Mouse (Mus musculus): ENCODE results near the gene Hmga2. TPM values are rescaled to one million over a fixed set of nuclear protein-coding genes. Genes with fewer than 3 reads are reported as not detected.

The Hmga2 gene
- polyA plus RNA-seq, 1 experiment from 2014 or later = 0.45 TPM

DNA sequence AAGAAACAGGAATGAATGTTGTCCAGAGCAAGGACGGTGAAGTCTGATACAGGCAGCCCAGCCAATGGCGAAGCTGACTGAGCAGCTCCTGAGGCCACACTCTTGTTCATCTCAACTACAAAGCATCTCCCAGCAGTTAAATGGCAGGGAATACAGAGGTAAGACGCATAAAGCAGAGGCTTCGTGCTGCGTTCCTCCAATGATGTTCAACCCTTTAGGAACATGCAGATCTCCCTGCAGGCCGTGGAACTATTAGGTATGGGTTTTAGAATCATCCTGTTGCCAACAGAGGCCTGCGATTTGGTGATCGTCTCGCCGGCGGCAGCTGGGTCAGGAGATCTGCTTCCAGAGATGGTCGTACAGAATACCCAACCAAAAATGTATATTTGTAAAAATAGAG is 59.6 kb downstream of the Hmga2 start:
- H3K4me3 ChIP-seq (ENCODE audit: low read depth, low read length) = no peak overlapping the region
- H3K9ac ChIP-seq (ENCODE audit: low read depth, low read length) = no peak overlapping the region
- no peak overlapping the region for H3K27ac ChIP-seq (ENCODE audit: low read length)
- H3K36me3 ChIP-seq (ENCODE audit: control insufficient read depth, insufficient read depth, low read length) = no peaks in the 10 kb centered on the region
- H3K4me2 ChIP-seq (ENCODE audit: low read length) = no peak overlapping the region
- H3K4me1 ChIP-seq (ENCODE audit: control insufficient read depth, insufficient read depth, low read length) = peaks cover 16% of the 10 kb centered on the region
- no peaks in the 10 kb centered on the region for H3K27me3 ChIP-seq (ENCODE audit: control insufficient read depth, insufficient read depth, low read depth, low read length)
- no peak for ATAC-seq
- WGBS = 46% methylated on average over 12 of the region's 12 CpGs
- H3K9me3 ChIP-seq (replicated peaks; ENCODE audit: control insufficient read depth, low read length, poor library complexity, severe bottlenecking) = no peaks in the 10 kb centered on the region

DNA sequence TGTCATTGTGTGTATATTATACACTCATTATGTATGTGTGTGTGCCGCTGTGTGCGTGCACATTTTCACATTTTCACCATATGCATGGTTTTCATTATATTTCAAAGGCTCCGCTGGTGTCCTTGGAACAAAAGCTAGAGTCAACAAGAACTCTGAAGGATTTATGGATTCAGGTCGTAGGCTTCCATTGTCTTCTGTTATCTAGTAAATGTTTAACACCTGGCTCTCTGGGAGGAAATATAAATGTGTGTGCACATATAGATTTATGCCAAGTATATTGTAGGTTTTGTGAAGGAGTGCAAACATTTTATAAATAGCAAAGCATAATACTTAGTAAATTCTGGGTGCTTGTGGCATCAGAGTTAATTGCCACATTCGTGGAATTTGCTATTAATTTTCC is 64.1 kb downstream of the Hmga2 start:
- Histone ChIP-seq H3K4me2 (ENCODE audit: low read length) (no peak overlapping the region), H3K4me1 (ENCODE audit: control insufficient read depth, insufficient read depth, low read length) (peaks cover 6% of the 10 kb centered on the region; the same call in 1 of the 2 replicates), H3K27me3 (ENCODE audit: control insufficient read depth, insufficient read depth, low read depth, low read length) (no peaks in the 10 kb centered on the region), H3K36me3 (ENCODE audit: control insufficient read depth, insufficient read depth, low read length) (no peaks in the 10 kb centered on the region), H3K27ac (ENCODE audit: low read length) (no peak overlapping the region), H3K4me3 (ENCODE audit: low read depth, low read length) (no peak overlapping the region), H3K9me3 (replicated peaks; ENCODE audit: control insufficient read depth, low read length, poor library complexity, severe bottlenecking) (no peaks in the 10 kb centered on the region), H3K9ac (ENCODE audit: low read depth, low read length) (no peak overlapping the region)
- WGBS = 78% methylated on average over 5 of the region's 5 CpGs
- ATAC-seq = no peak

DNA sequence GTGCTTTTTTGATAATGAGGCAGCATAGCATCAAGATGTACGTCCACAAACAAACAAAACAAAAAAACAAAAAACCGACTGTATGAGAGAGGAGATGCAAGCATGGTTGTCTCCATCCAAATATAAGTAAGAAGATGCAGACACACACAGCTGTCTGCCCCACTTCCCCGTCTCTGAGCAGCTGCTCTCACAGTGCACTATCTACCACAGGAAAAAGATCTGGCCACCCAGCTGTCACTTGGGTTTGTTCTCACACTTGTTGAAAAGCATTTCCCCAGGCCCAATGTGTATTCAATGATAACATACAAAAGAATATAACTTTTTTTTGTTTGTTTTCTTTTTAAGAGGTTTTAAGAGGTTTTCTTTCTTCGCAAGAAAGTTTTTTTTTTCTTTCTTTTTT is 65.3 kb downstream of the Hmga2 start:
- H3K9ac ChIP-seq (ENCODE audit: low read depth, low read length) = no peak overlapping the region
- H3K4me2 ChIP-seq (ENCODE audit: low read length) = no peak overlapping the region
- no peak for ATAC-seq
- 77% methylated on average over 4 of the region's 4 CpGs for WGBS
- H3K27me3 ChIP-seq (ENCODE audit: control insufficient read depth, insufficient read depth, low read depth, low read length) = no peaks in the 10 kb centered on the region
- H3K36me3 ChIP-seq (ENCODE audit: control insufficient read depth, insufficient read depth, low read length) = no peaks in the 10 kb centered on the region
- H3K4me1 ChIP-seq (ENCODE audit: control insufficient read depth, insufficient read depth, low read length) = peaks cover 4% of the 10 kb centered on the region; the same call in 1 of the 2 replicates
- H3K9me3 ChIP-seq (replicated peaks; ENCODE audit: control insufficient read depth, low read length, poor library complexity, severe bottlenecking) = no peaks in the 10 kb centered on the region
- no peak overlapping the region for H3K27ac ChIP-seq (ENCODE audit: low read length)
- H3K4me3 ChIP-seq (ENCODE audit: low read depth, low read length) = no peak overlapping the region

DNA sequence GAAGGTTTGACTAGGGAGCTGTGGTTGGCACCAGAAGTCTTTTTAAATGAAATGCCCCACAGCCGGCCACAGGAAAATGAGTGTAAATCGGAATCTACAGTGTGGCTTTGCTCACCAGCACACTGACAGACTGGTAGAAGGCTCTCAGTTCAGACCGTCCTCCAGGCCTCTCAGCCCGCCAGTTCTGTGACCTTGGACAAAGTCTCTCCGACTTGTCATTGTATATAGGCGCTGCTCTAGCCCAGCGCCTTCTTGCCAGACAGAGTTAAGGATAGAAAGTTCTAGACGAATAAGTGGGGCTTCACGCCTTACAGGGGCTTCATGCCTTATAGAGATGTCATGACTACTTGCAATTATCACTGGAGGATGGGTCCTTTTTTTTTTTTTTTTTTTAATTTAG is 67.1 kb downstream of the Hmga2 start:
- 85% methylated on average over 9 of the region's 9 CpGs for WGBS
- H3K27ac ChIP-seq (ENCODE audit: low read length) = no peak overlapping the region
- ATAC-seq = no peak

DNA sequence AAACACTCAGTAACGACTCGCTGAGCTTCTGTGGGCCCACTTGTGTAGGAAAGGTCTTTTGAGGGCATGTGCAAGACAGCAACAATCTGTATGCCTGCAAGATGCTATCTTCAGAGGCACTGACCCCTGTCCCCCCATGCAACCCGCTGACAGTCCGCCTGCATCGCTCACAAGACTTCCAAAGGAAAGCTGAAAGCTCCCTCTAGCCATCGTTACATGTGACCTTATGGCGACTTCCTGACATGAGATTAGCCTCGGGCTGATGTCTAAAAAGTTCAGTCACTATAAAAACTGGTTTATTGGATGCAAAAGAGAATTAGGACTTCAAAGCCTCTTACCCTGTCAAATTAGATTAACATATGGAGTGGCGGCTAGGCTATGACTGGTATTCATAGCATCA is 69.0 kb downstream of the Hmga2 start:
- 21% methylated on average over 9 of the region's 9 CpGs for WGBS
- H3K9me3 ChIP-seq (replicated peaks; ENCODE audit: control insufficient read depth, low read length, poor library complexity, severe bottlenecking) = no peaks in the 10 kb centered on the region
- ATAC-seq = no peak
- peaks cover 4% of the 10 kb centered on the region; the same call in 1 of the 2 replicates for H3K4me1 ChIP-seq (ENCODE audit: control insufficient read depth, insufficient read depth, low read length)
- H3K4me2 ChIP-seq (ENCODE audit: low read length) = no peak overlapping the region
- no peak overlapping the region for H3K4me3 ChIP-seq (ENCODE audit: low read depth, low read length)
- H3K36me3 ChIP-seq (ENCODE audit: control insufficient read depth, insufficient read depth, low read length) = no peaks in the 10 kb centered on the region
- no peak overlapping the region for H3K9ac ChIP-seq (ENCODE audit: low read depth, low read length)
- no peak overlapping the region for H3K27ac ChIP-seq (ENCODE audit: low read length)
- H3K27me3 ChIP-seq (ENCODE audit: control insufficient read depth, insufficient read depth, low read depth, low read length) = no peaks in the 10 kb centered on the region

More for the DNA sequence above, 67.1 kb downstream of the Hmga2 start:
- Histone ChIP-seq H3K36me3 (ENCODE audit: control insufficient read depth, insufficient read depth, low read length) (no peaks in the 10 kb centered on the region), H3K9ac (ENCODE audit: low read depth, low read length) (no peak overlapping the region), H3K9me3 (replicated peaks; ENCODE audit: control insufficient read depth, low read length, poor library complexity, severe bottlenecking) (no peaks in the 10 kb centered on the region), H3K27me3 (ENCODE audit: control insufficient read depth, insufficient read depth, low read depth, low read length) (no peaks in the 10 kb centered on the region), H3K4me1 (ENCODE audit: control insufficient read depth, insufficient read depth, low read length) (peaks cover 4% of the 10 kb centered on the region; the same call in 1 of the 2 replicates), H3K4me3 (ENCODE audit: low read depth, low read length) (no peak overlapping the region), H3K4me2 (ENCODE audit: low read length) (no peak overlapping the region)

DNA sequence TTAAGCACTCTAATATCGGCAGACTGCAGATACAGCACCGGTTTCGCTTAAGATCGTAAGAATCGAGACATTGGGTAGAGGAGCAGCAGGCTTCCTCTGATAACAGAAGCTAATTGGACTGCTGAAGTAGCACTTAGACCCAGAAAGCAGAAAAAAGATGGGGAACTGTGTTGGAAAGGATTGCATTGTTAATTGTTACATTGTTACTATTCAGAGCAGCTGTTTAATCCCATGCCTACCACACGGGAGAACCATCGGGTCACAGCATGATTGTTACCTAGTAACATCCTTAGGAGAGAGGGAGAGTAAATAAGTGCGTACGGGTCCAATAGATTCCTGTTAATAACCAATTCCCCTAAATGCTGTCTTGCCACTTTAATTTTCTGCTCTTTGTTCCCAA is 70.2 kb downstream of the Hmga2 start:
- no peak overlapping the region for H3K4me3 ChIP-seq (ENCODE audit: low read depth, low read length)
- no peaks in the 10 kb centered on the region for H3K9me3 ChIP-seq (replicated peaks; ENCODE audit: control insufficient read depth, low read length, poor library complexity, severe bottlenecking)
- no peak for ATAC-seq
- no peak overlapping the region for H3K9ac ChIP-seq (ENCODE audit: low read depth, low read length)
- H3K36me3 ChIP-seq (ENCODE audit: control insufficient read depth, insufficient read depth, low read length) = no peaks in the 10 kb centered on the region
- H3K27ac ChIP-seq (ENCODE audit: low read length) = no peak overlapping the region
- WGBS = 32% methylated on average over 9 of the region's 9 CpGs
- peaks cover 7% of the 10 kb centered on the region; the same call in 1 of the 2 replicates for H3K4me1 ChIP-seq (ENCODE audit: control insufficient read depth, insufficient read depth, low read length)
- no peaks in the 10 kb centered on the region for H3K27me3 ChIP-seq (ENCODE audit: control insufficient read depth, insufficient read depth, low read depth, low read length)
- no peak overlapping the region for H3K4me2 ChIP-seq (ENCODE audit: low read length)

DNA sequence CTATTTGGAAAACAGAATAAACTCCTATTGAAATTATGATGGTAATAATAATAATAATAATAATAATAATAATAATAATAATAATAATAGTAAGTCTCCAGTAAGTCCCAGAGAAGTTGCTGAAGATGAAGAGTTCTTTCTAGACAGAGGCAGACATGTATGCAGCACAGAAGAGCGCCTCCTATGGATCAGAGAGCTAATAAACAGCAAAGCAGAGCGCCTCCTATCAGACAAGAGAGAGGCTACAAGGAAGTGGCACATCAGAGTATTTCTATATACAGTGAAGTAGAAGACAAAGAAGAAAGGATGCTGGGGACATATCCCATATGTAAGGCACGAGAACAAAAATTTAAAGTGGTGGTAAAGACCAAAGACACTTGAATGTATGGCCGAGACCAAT is 70.9 kb downstream of the Hmga2 start:
- no peaks in the 10 kb centered on the region for H3K36me3 ChIP-seq (ENCODE audit: control insufficient read depth, insufficient read depth, low read length)
- H3K9ac ChIP-seq (ENCODE audit: low read depth, low read length) = no peak overlapping the region
- H3K4me2 ChIP-seq (ENCODE audit: low read length) = no peak overlapping the region
- H3K27me3 ChIP-seq (ENCODE audit: control insufficient read depth, insufficient read depth, low read depth, low read length) = no peaks in the 10 kb centered on the region
- no peak overlapping the region for H3K27ac ChIP-seq (ENCODE audit: low read length)
- ATAC-seq = no peak
- peaks cover 7% of the 10 kb centered on the region; the same call in 1 of the 2 replicates for H3K4me1 ChIP-seq (ENCODE audit: control insufficient read depth, insufficient read depth, low read length)
- no peak overlapping the region for H3K4me3 ChIP-seq (ENCODE audit: low read depth, low read length)
- 93% methylated on average over 4 of the region's 4 CpGs for WGBS
- H3K9me3 ChIP-seq (replicated peaks; ENCODE audit: control insufficient read depth, low read length, poor library complexity, severe bottlenecking) = no peaks in the 10 kb centered on the region

DNA sequence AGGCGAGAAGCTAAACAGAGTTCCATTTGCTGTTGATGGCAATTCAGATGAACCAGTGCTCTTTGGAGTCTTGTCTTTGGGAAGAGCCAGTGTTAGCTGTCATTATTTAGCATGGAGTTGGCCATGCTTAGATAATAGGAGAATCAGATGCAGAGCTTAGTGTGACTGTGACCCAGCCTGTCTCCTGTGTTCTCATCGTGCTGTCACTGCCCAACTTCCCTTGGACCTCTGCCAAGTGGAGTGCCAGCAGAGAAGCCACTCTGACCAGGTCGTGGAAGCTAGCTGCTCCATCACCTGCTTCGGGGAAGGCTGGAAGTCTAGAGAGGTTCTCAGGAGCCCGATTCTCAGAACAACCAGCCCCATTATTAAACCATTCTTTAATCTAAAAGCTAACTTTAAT is 73.3 kb downstream of the Hmga2 start:
- 67% methylated on average over 5 of the region's 5 CpGs for WGBS
- no peak for ATAC-seq

DNA sequence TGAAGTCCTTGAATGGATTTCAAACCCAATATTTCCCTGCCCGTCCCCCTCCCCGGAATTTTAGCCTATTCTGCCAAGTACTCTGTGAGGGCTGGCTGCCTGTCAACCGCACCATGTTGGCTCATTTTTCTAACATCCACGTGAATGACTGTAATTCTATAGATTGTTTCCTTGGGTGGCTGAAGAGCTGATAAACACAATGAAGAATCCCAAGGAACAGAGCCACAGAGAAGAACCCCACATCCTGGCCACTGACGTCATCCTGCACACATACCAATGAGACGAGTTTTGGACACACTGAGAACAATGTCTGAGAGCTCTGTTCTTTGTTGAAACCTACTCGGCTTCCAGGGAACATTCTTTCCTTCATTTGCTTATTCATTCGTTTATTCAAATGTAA is 74.5 kb downstream of the Hmga2 start:
- WGBS = 51% methylated on average over 8 of the region's 8 CpGs
- Histone ChIP-seq H3K9ac (ENCODE audit: low read depth, low read length) (no peak overlapping the region), H3K27me3 (ENCODE audit: control insufficient read depth, insufficient read depth, low read depth, low read length) (no peaks in the 10 kb centered on the region), H3K4me2 (ENCODE audit: low read length) (no peak overlapping the region), H3K4me1 (ENCODE audit: control insufficient read depth, insufficient read depth, low read length) (peaks cover 7% of the 10 kb centered on the region; the same call in 1 of the 2 replicates), H3K36me3 (ENCODE audit: control insufficient read depth, insufficient read depth, low read length) (no peaks in the 10 kb centered on the region), H3K4me3 (ENCODE audit: low read depth, low read length) (no peak overlapping the region), H3K27ac (ENCODE audit: low read length) (no peak overlapping the region), H3K9me3 (replicated peaks; ENCODE audit: control insufficient read depth, low read length, poor library complexity, severe bottlenecking) (no peaks in the 10 kb centered on the region)
- ATAC-seq = no peak

More for the DNA sequence above, 73.3 kb downstream of the Hmga2 start:
- H3K27ac ChIP-seq (ENCODE audit: low read length) = no peak overlapping the region
- no peak overlapping the region for H3K9ac ChIP-seq (ENCODE audit: low read depth, low read length)
- H3K4me1 ChIP-seq (ENCODE audit: control insufficient read depth, insufficient read depth, low read length) = peaks cover 7% of the 10 kb centered on the region; the same call in 1 of the 2 replicates
- no peak overlapping the region for H3K4me3 ChIP-seq (ENCODE audit: low read depth, low read length)
- H3K4me2 ChIP-seq (ENCODE audit: low read length) = no peak overlapping the region
- no peaks in the 10 kb centered on the region for H3K36me3 ChIP-seq (ENCODE audit: control insufficient read depth, insufficient read depth, low read length)
- no peaks in the 10 kb centered on the region for H3K9me3 ChIP-seq (replicated peaks; ENCODE audit: control insufficient read depth, low read length, poor library complexity, severe bottlenecking)
- no peaks in the 10 kb centered on the region for H3K27me3 ChIP-seq (ENCODE audit: control insufficient read depth, insufficient read depth, low read depth, low read length)

Data from midbrain, embryonic 16.5 days (tissue).